Mouse (Mus musculus): ENCODE measurements around the gene Tor4a. TPM values are rescaled to one million over a fixed set of nuclear protein-coding genes. Genes with fewer than 3 reads are reported as not detected.

The Tor4a gene
- polyA plus RNA-seq, 1 experiment from 2014 or later, result 16.4 TPM

GRCm38 (mm10) chr2:25157655-25158054 is 39.0 kb downstream of the Tor4a start:
- H3K27me3 ChIP-seq (replicated peaks), result no peaks in the 10 kb centered on the region
- H3K9ac ChIP-seq, result no peak overlapping the region
- H3K4me2 ChIP-seq (replicated peaks), result no peak overlapping the region
- H3K9me3 ChIP-seq, result no peaks in the 10 kb centered on the region
- no peak for ATAC-seq
- no peak overlapping the region for H3K27ac ChIP-seq
- H3K36me3 ChIP-seq, result no peaks in the 10 kb centered on the region
- no peak overlapping the region for H3K4me3 ChIP-seq (replicated peaks)
- 46% methylated on average over 2 of the region's 2 CpGs for WGBS
- H3K4me1 ChIP-seq (replicated peaks), result no peaks in the 10 kb centered on the region

DNA sequence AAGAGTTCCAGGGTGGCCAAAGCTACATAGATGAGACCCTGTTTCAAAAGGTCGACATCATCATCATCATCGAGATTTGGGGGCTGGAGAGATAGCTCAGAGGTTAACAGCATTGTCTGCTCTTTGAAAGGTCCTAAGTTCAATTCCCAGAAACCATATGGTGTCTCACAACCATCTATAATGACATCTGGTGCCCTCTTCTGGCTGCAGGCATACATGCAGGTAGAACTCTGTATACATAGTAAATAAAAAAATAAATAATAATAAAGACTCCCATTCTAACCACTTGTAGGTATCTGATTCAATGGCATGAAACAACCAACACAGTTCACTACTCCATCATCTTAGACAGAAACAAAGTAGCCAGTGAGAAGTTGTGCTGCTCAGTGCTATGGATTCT is 39.7 kb downstream of the Tor4a start:
- Histone ChIP-seq H3K9ac (no peak overlapping the region), H3K4me3 (replicated peaks) (no peak overlapping the region), H3K27me3 (replicated peaks) (no peaks in the 10 kb centered on the region), H3K36me3 (no peaks in the 10 kb centered on the region), H3K9me3 (no peaks in the 10 kb centered on the region), H3K27ac (no peak overlapping the region), H3K4me1 (replicated peaks) (no peaks in the 10 kb centered on the region), H3K4me2 (replicated peaks) (no peak overlapping the region)
- WGBS, result 51% methylated on average over 2 of the region's 2 CpGs
- no peak for ATAC-seq

DNA sequence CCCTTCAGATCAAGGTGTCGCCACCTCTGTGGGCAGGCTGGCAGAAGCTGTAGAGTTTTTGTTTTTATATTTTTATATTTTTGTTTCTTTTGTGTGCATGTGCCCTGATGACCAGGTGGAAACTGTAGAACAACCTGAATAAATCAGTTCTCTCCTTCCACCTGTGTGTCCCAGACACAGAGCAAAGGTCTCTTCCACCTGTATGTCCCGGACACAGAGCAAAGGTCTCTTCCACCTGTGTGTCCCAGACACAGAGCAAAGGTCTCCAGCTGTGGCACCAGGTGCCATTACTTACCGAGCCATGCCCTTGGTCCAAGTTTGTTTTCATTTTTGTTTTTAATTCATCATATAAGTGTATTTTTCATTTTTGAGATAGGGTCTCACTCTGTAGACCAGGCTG is 40.5 kb downstream of the Tor4a start:
- H3K4me1 ChIP-seq (replicated peaks), result no peaks in the 10 kb centered on the region
- no peaks in the 10 kb centered on the region for H3K9me3 ChIP-seq
- no peak overlapping the region for H3K4me2 ChIP-seq (replicated peaks)
- no peak overlapping the region for H3K27ac ChIP-seq
- no peaks in the 10 kb centered on the region for H3K36me3 ChIP-seq
- H3K27me3 ChIP-seq (replicated peaks), result no peaks in the 10 kb centered on the region
- no peak overlapping the region for H3K4me3 ChIP-seq (replicated peaks)
- H3K9ac ChIP-seq, result no peak overlapping the region
- WGBS, result 71% methylated on average over 3 of the region's 3 CpGs
- ATAC-seq, result peak; percentile 82

GRCm38 (mm10) chr2:25151280-25151956 is 45.3 kb downstream of the Tor4a start:
- H3K9me3 ChIP-seq, result no peaks in the 10 kb centered on the region
- H3K9ac ChIP-seq, result no peak overlapping the region
- no peak overlapping the region for H3K4me2 ChIP-seq (replicated peaks)
- H3K4me3 ChIP-seq (replicated peaks), result no peak overlapping the region
- WGBS, result 81% methylated on average over 4 of the region's 4 CpGs
- no peaks in the 10 kb centered on the region for H3K27me3 ChIP-seq (replicated peaks)
- no peaks in the 10 kb centered on the region for H3K36me3 ChIP-seq
- ATAC-seq, result no peak
- no peaks in the 10 kb centered on the region for H3K4me1 ChIP-seq (replicated peaks)
- H3K27ac ChIP-seq, result no peak overlapping the region

DNA sequence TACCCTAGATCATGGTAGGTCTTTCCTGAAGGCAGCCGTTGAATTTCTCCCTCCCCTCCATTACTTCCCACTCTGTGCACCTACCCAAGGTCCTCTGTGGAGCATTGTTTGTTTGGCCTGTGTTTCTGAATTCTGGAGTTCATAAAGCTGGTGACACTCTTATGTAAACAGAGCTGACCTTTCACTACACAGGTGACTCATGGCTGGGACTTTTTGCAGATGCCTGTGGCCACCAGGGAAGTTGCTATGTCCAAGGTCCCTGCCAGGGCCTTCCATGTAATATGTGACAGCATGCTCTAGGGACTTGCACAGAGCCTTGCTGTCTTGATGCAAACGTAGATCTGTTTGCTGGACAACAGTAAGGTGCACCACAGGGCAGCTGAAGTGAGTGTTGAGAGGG is 47.0 kb downstream of the Tor4a start:
- Histone ChIP-seq H3K27me3 (replicated peaks) (no peaks in the 10 kb centered on the region), H3K4me2 (replicated peaks) (no peak overlapping the region), H3K9me3 (no peaks in the 10 kb centered on the region), H3K4me1 (replicated peaks) (no peaks in the 10 kb centered on the region), H3K9ac (no peak overlapping the region), H3K36me3 (no peaks in the 10 kb centered on the region), H3K27ac (no peak overlapping the region), H3K4me3 (replicated peaks) (no peak overlapping the region)
- WGBS, result 50% methylated on average over 2 of the region's 2 CpGs
- no peak for ATAC-seq

GRCm38 (mm10) chr2:25147892-25148291 is 48.8 kb downstream of the Tor4a start:
- no peak overlapping the region for H3K27ac ChIP-seq
- no peaks in the 10 kb centered on the region for H3K9me3 ChIP-seq
- H3K4me2 ChIP-seq (replicated peaks), result no peak overlapping the region
- WGBS, result 53% methylated on average over 5 of the region's 5 CpGs
- no peak overlapping the region for H3K9ac ChIP-seq
- H3K4me1 ChIP-seq (replicated peaks), result no peaks in the 10 kb centered on the region
- no peak for ATAC-seq
- H3K4me3 ChIP-seq (replicated peaks), result no peak overlapping the region
- H3K27me3 ChIP-seq (replicated peaks), result no peaks in the 10 kb centered on the region
- no peaks in the 10 kb centered on the region for H3K36me3 ChIP-seq

GRCm38 (mm10) chr2:25147398-25147797 is 49.3 kb downstream of the Tor4a start:
- H3K27me3 ChIP-seq (replicated peaks), result no peaks in the 10 kb centered on the region
- H3K4me3 ChIP-seq (replicated peaks), result no peak overlapping the region
- no peak for ATAC-seq
- H3K27ac ChIP-seq, result no peak overlapping the region
- H3K4me1 ChIP-seq (replicated peaks), result no peaks in the 10 kb centered on the region
- WGBS, result 78% methylated on average over 5 of the region's 5 CpGs
- no peak overlapping the region for H3K4me2 ChIP-seq (replicated peaks)
- no peaks in the 10 kb centered on the region for H3K36me3 ChIP-seq
- H3K9me3 ChIP-seq, result no peaks in the 10 kb centered on the region
- H3K9ac ChIP-seq, result no peak overlapping the region

GRCm38 (mm10) chr2:25145346-25145745 is 51.3 kb downstream of the Tor4a start:
- Histone ChIP-seq H3K27ac (no peak overlapping the region), H3K9me3 (no peaks in the 10 kb centered on the region; the same call in 1 of the 2 replicates), H3K4me2 (replicated peaks) (no peak overlapping the region), H3K4me1 (replicated peaks) (no peaks in the 10 kb centered on the region), H3K36me3 (no peaks in the 10 kb centered on the region), H3K4me3 (replicated peaks) (no peak overlapping the region), H3K27me3 (replicated peaks) (no peaks in the 10 kb centered on the region), H3K9ac (no peak overlapping the region)
- no peak for ATAC-seq
- WGBS, result 77% methylated on average over 6 of the region's 6 CpGs

Other genes starting within 250 kb of the Tor4a start
- gene Zmynd19, start 247.1 kb downstream of the Tor4a start, polyA plus RNA-seq (2015; fragmentation: Nextera tagmentation; extraction: Ambion mirVana), result 13.8 and 16.5 TPM in 2 replicates
- 21.8 and 24.0 TPM in 2 replicates for gene Dph7, start 234.5 kb downstream of the Tor4a start, polyA plus RNA-seq (2015; fragmentation: Nextera tagmentation; extraction: Ambion mirVana)
- gene Mrpl41, start 221.8 kb downstream of the Tor4a start, polyA plus RNA-seq (2015; fragmentation: Nextera tagmentation; extraction: Ambion mirVana), result 136 and 141 TPM in 2 replicates
- 7.7 and 8.5 TPM in 2 replicates for gene Pnpla7, start 220.9 kb downstream of the Tor4a start, polyA plus RNA-seq (2015; fragmentation: Nextera tagmentation; extraction: Ambion mirVana)
- gene Nsmf, start 142.5 kb downstream of the Tor4a start, polyA plus RNA-seq (2015; fragmentation: Nextera tagmentation; extraction: Ambion mirVana), result 48.8 and 50.6 TPM in 2 replicates
- gene Entpd8, start 116.6 kb downstream of the Tor4a start, polyA plus RNA-seq (2015; fragmentation: Nextera tagmentation; extraction: Ambion mirVana), result 8.9 and 11.7 TPM in 2 replicates
- 5.6 and 10.0 TPM in 2 replicates for gene Noxa1, start 101.7 kb downstream of the Tor4a start, polyA plus RNA-seq (2015; fragmentation: Nextera tagmentation; extraction: Ambion mirVana)
- gene Nrarp, start 16.1 kb downstream of the Tor4a start, polyA plus RNA-seq (2015; fragmentation: Nextera tagmentation; extraction: Ambion mirVana), result 14.3 and 19.3 TPM in 2 replicates
- 94.8 and 106 TPM in 2 replicates for gene Nelfb, start 14.6 kb upstream of the Tor4a start, polyA plus RNA-seq (2015; fragmentation: Nextera tagmentation; extraction: Ambion mirVana)
- not detected in 2 replicates for gene Stpg3, start 17.8 kb upstream of the Tor4a start, polyA plus RNA-seq (2015; fragmentation: Nextera tagmentation; extraction: Ambion mirVana)
- not detected in 2 replicates for gene Fam166a, start 21.9 kb upstream of the Tor4a start, polyA plus RNA-seq (2015; fragmentation: Nextera tagmentation; extraction: Ambion mirVana)
- gene Tubb4b, start 27.8 kb upstream of the Tor4a start, polyA plus RNA-seq (2015; fragmentation: Nextera tagmentation; extraction: Ambion mirVana), result 600 and 657 TPM in 2 replicates
- 5.0 and 5.6 TPM in 2 replicates for gene Slc34a3, start 37.5 kb upstream of the Tor4a start, polyA plus RNA-seq (2015; fragmentation: Nextera tagmentation; extraction: Ambion mirVana)
- 0.14 and 0.29 TPM in 2 replicates for gene Rnf224, start 39.9 kb upstream of the Tor4a start, polyA plus RNA-seq (2015; fragmentation: Nextera tagmentation; extraction: Ambion mirVana)
- 19.0 and 24.8 TPM in 2 replicates for gene Rnf208, start 45.4 kb upstream of the Tor4a start, polyA plus RNA-seq (2015; fragmentation: Nextera tagmentation; extraction: Ambion mirVana)
- gene Cysrt1, start 45.6 kb upstream of the Tor4a start, polyA plus RNA-seq (2015; fragmentation: Nextera tagmentation; extraction: Ambion mirVana), result 1.4 and 2.3 TPM in 2 replicates
- gene AL732309.1, start 50.0 kb upstream of the Tor4a start, polyA plus RNA-seq (2015; fragmentation: Nextera tagmentation; extraction: Ambion mirVana), result 4.3 and 5.5 TPM in 2 replicates
- 22.8 and 23.2 TPM in 2 replicates for gene Tmem203, start 58.6 kb upstream of the Tor4a start, polyA plus RNA-seq (2015; fragmentation: Nextera tagmentation; extraction: Ambion mirVana)
- 20.7 and 23.6 TPM in 2 replicates for gene Tprn, start 65.7 kb upstream of the Tor4a start, polyA plus RNA-seq (2015; fragmentation: Nextera tagmentation; extraction: Ambion mirVana)
- 200 and 212 TPM in 2 replicates for gene Ssna1, start 75.6 kb upstream of the Tor4a start, polyA plus RNA-seq (2015; fragmentation: Nextera tagmentation; extraction: Ambion mirVana)
- 95.8 and 103 TPM in 2 replicates for gene Anapc2, start 75.6 kb upstream of the Tor4a start, polyA plus RNA-seq (2015; fragmentation: Nextera tagmentation; extraction: Ambion mirVana)
- gene Tmem210, start 91.3 kb upstream of the Tor4a start, polyA plus RNA-seq (2015; fragmentation: Nextera tagmentation; extraction: Ambion mirVana), result not detected in 2 replicates
- gene Lrrc26, start 93.0 kb upstream of the Tor4a start, polyA plus RNA-seq (2015; fragmentation: Nextera tagmentation; extraction: Ambion mirVana), result 0.43 and 1.8 TPM in 2 replicates
- gene Grin1, start 122.3 kb upstream of the Tor4a start, polyA plus RNA-seq (2015; fragmentation: Nextera tagmentation; extraction: Ambion mirVana), result 1.4 TPM in 2 replicates
- 40.2 and 40.8 TPM in 2 replicates for gene Man1b1, start 135.5 kb upstream of the Tor4a start, polyA plus RNA-seq (2015; fragmentation: Nextera tagmentation; extraction: Ambion mirVana)
- 46.0 and 48.6 TPM in 2 replicates for gene Dpp7, start 159.5 kb upstream of the Tor4a start, polyA plus RNA-seq (2015; fragmentation: Nextera tagmentation; extraction: Ambion mirVana)
- 105 and 122 TPM in 2 replicates for gene Uap1l1, start 168.8 kb upstream of the Tor4a start, polyA plus RNA-seq (2015; fragmentation: Nextera tagmentation; extraction: Ambion mirVana)
- 46.8 and 48.8 TPM in 2 replicates for gene Sapcd2, start 175.4 kb upstream of the Tor4a start, polyA plus RNA-seq (2015; fragmentation: Nextera tagmentation; extraction: Ambion mirVana)
- gene Entpd2, start 199.0 kb upstream of the Tor4a start, polyA plus RNA-seq (2015; fragmentation: Nextera tagmentation; extraction: Ambion mirVana), result 12.1 and 15.6 TPM in 2 replicates
- gene Npdc1, start 202.5 kb upstream of the Tor4a start, polyA plus RNA-seq (2015; fragmentation: Nextera tagmentation; extraction: Ambion mirVana), result 40.9 and 48.2 TPM in 2 replicates
- 0.18 TPM in 1 of 2 replicates, not detected in the other for gene Fut7, start 226.4 kb upstream of the Tor4a start, polyA plus RNA-seq (2015; fragmentation: Nextera tagmentation; extraction: Ambion mirVana)
- gene Abca2, start 231.8 kb upstream of the Tor4a start, polyA plus RNA-seq (2015; fragmentation: Nextera tagmentation; extraction: Ambion mirVana), result 2.8 and 3.7 TPM in 2 replicates